Mouse (Mus musculus) heart, embryonic 14.5 days (tissue): ENCODE data around the gene Ap2a2. TPM values are rescaled to one million over a fixed set of nuclear protein-coding genes. Genes with fewer than 3 reads are reported as not detected.

ENCODE experiments used
- ATAC-seq: fragments of 200-750 bp; cut with Nextera tagmentation; 2 replicates; pipeline ENCODE4 v1.8.0; 2017; ENCODE audit warnings: low read depth, moderate TSS enrichment; ENCODE audit not compliant: insufficient number of reproducible peaks, insufficient read depth, low FRiP score
- H3K27ac ChIP-seq, 2 experiments: fragments of 200-500 bp in 1 of 2; fragments of 300-500 bp in 1 of 2; sonication (generic) in 1 of 2; replicated peaks in 1 of 2; 2 replicates each; pipeline ENCODE4 v1.5.1; 2012 to 2014; ENCODE audit warnings: low read depth in 2 of 2, low read length in 2 of 2, control low read depth in 1 of 2, mild to moderate bottlenecking in 1 of 2, mixed read lengths in 1 of 2; ENCODE audit not compliant: control insufficient read depth in 1 of 2, insufficient read depth in 1 of 2
- H3K27me3 ChIP-seq: fragments of 300-500 bp; sonication (generic); 2 replicates; pipeline ENCODE4 v1.6.1; 2014; ENCODE audit warnings: mild to moderate bottlenecking, low read length, control low read depth; ENCODE audit not compliant: control insufficient read depth, insufficient read depth
- H3K36me3 ChIP-seq: fragments of 300-500 bp; sonication (generic); 2 replicates; pipeline ENCODE4 v1.6.1; 2014; ENCODE audit warnings: mild to moderate bottlenecking, control low read depth, low read length, mixed read lengths; ENCODE audit not compliant: control insufficient read depth, insufficient read depth
- H3K4me1 ChIP-seq, 2 experiments: fragments of 200-500 bp in 1 of 2; fragments of 300-500 bp in 1 of 2; sonication (generic) in 1 of 2; 2 replicates each; pipeline ENCODE4 v1.6.1; 2012 to 2014; ENCODE audit warnings: low read length in 2 of 2, control low read depth in 1 of 2, mixed read lengths in 1 of 2; ENCODE audit not compliant: control insufficient read depth in 2 of 2, insufficient read depth in 2 of 2
- H3K4me2 ChIP-seq: fragments of 300-500 bp; sonication (generic); 2 replicates; pipeline ENCODE4 v1.6.1; 2014; ENCODE audit warnings: mild to moderate bottlenecking, low read length
- H3K4me3 ChIP-seq, 2 experiments: fragments of 200-500 bp in 1 of 2; fragments of 300-500 bp in 1 of 2; sonication (generic) in 1 of 2; 2 replicates each; pipeline ENCODE4 v1.5.1; 2012 to 2014; ENCODE audit warnings: low read length in 2 of 2, mild to moderate bottlenecking in 2 of 2, control low read depth in 1 of 2, low read depth in 1 of 2, moderate library complexity in 1 of 2; ENCODE audit not compliant: control insufficient read depth in 1 of 2, insufficient read depth in 1 of 2
- H3K9ac ChIP-seq: fragments of 300-500 bp; sonication (generic); 2 replicates; pipeline ENCODE4 v1.6.1; 2014; ENCODE audit warnings: mild to moderate bottlenecking, low read length
- H3K9me3 ChIP-seq: fragments of 300-500 bp; sonication (generic); 2 replicates; pipeline ENCODE4 v1.6.1; 2016; ENCODE audit warnings: low read length, control low read depth; ENCODE audit not compliant: control insufficient read depth
- WGBS: fragments of 180-500 bp; shearing (Covaris S2); extraction: QIAGEN DNeasy Blood & Tissue Kit; methylation state at CpG from one replicate; pipeline ENCODE4 v1.1.7; 2014; 5-methylcytosine and 5-hydroxymethylcytosine counted together
- polyA plus RNA-seq: library from polyadenylated mRNA; unstranded; fragments of >200 nt; fragmentation: Nextera tagmentation; extraction: Ambion mirVana; gene quantifications from 2 replicates; pipeline ENCODE4 v1.2.1, GENCODE M21; 2014

Gene Ap2a2
- polyA plus RNA-seq: 48.1 and 49.9 TPM in 2 replicates

DNA sequence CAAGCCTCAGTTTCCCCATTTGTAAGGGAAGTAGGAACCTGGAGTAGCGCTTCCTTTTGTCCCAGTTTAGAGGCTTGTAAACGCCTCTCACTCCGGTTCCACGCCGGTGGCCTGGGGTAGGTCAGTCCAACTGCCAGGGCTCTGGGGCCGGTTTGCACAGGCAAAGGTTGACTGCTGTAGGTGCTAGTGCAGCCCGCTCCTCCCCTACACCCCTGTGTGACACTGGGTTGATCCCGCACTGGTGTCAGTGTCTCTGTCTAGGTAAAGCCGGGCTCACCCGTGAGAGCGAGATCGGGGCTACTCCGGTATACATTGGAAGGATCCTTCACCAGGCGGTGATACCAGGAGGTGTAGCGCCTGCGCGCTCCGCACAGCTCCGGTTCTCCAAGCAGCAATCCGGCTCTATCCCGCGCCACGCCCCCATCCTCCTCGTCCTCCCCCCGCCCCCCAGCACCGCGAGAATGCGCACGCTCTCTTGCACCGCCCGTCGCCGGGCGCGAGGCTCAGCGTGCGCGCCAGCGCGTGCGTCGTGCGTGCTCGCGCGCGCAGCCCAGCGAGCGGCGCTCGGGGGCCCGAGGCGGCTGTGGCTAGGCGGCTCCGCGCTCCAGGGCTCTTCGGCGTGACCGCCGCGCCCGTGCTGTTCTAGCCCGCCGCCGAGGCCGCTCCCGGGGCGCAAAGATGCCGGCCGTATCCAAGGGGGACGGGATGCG is at the start of gene Ap2a2:
Gene Ap2a2 (plus strand): TSS at position 492 of the 710 bp plus-strand sequence.
- H3K4me3 ChIP-seq: peak within 1 kb of the TSS; percentile 75 to 83
- ATAC-seq: peak; percentile 94
- peak within 1 kb of the TSS; percentile 75 for H3K4me2 ChIP-seq
- 0 out of 2 replicates have a peak, but pooled peaks cover 6% of the 10 kb centered on the region for H3K36me3 ChIP-seq
- WGBS: under 1% methylated on average over 67 of the region's 72 CpGs
- peaks cover 16 to 22% of the 10 kb centered on the region in 2 experiments for H3K4me1 ChIP-seq
- H3K27me3 ChIP-seq: no peaks in the 10 kb centered on the region
- peak within 1 kb of the TSS; percentile 93 for H3K9ac ChIP-seq
- peak within 1 kb of the TSS; percentile 70 to 76 for H3K27ac ChIP-seq
- no peaks in the 10 kb centered on the region for H3K9me3 ChIP-seq

DNA sequence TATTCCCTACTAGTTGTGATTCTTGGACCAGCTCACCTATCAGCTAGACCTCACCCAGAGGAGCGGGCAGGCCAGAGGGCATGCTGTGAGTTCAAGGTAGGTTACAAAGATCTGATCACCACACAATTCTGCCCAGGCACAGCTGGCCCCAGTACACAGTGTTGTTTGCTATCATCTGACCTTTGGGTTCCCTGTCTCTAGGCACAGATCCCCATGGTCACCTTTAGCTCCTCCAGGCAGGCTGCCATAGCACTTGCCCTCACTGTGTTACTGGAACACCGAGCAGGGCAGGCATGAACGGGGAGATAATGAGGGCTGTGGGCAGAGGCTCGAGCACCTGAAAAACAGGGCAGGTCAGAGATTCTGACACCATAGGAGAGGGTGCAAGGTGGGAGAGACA is 44.3 kb upstream of the Ap2a2 start:
- Histone ChIP-seq H3K36me3 (peaks cover 17% of the 10 kb centered on the region), H3K4me2 (no peak overlapping the region), H3K9me3 (no peaks in the 10 kb centered on the region), H3K9ac (no peak overlapping the region), H3K27ac (no peak overlapping the region), H3K4me3 (no peak overlapping the region), H3K27me3 (no peaks in the 10 kb centered on the region), H3K4me1 (peaks cover 13 to 21% of the 10 kb centered on the region in 2 experiments)
- 75% methylated on average over 4 of the region's 4 CpGs for WGBS
- no peak for ATAC-seq

DNA sequence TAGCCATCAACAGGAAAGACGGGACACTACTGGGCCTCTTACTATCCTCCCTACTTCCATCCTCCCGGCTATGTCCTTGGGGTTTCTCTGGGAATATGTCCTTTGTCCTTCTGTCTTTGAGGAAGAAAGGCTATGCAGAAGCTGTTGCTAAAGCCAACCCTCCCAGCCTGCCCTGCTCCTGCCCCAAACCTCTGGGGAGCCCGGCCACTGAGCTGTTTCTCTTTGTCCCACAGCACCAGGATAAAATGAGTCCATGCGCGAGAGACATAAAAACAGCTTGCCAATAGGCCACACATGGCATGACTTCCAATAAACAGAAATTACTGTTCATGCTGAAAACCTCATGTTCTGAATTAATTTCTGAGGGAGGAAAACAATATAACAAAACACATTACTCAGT is 43.7 kb upstream of the Ap2a2 start:
- WGBS: 88% methylated on average over 5 of the region's 5 CpGs
- no peak overlapping the region for H3K4me3 ChIP-seq
- peaks cover 17% of the 10 kb centered on the region for H3K36me3 ChIP-seq
- peak overlapping the region in 1 of 2 experiments; percentile 71; a peak in 1 of 4 replicates for H3K27ac ChIP-seq
- no peak overlapping the region for H3K9ac ChIP-seq
- ATAC-seq: no peak
- H3K27me3 ChIP-seq: no peaks in the 10 kb centered on the region
- H3K4me1 ChIP-seq: peaks cover 13 to 21% of the 10 kb centered on the region in 2 experiments
- H3K4me2 ChIP-seq: no peak overlapping the region
- no peaks in the 10 kb centered on the region for H3K9me3 ChIP-seq

DNA sequence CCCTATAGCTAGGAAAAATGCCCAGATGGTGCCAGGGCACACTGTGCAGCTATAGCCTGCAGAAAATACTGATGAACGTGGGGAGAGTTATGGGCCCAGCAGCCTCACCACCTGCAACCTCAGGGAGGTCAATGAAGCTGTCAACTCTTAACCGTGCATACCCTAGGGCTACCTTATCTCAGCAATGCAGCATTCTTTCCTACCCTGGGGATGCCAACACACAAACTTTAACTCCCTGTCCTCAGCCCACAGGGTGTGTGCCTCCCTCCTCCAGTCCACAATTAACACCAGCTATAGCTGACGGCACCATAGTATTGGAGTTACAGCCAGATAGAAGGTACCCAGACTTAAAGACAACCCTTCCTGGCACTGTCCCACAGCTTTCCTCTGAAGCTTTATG is 43.0 kb upstream of the Ap2a2 start:
- Histone ChIP-seq H3K9me3 (no peaks in the 10 kb centered on the region), H3K27me3 (no peaks in the 10 kb centered on the region), H3K27ac (peak overlapping the region; percentile 66 to 71), H3K4me2 (no peak overlapping the region), H3K4me3 (no peak overlapping the region), H3K4me1 (peaks cover 13 to 21% of the 10 kb centered on the region in 2 experiments), H3K9ac (no peak overlapping the region), H3K36me3 (peaks cover 11% of the 10 kb centered on the region)
- peak; percentile 65; the same call in 1 of the 2 replicates for ATAC-seq
- 28% methylated on average over 3 of the region's 3 CpGs for WGBS

DNA sequence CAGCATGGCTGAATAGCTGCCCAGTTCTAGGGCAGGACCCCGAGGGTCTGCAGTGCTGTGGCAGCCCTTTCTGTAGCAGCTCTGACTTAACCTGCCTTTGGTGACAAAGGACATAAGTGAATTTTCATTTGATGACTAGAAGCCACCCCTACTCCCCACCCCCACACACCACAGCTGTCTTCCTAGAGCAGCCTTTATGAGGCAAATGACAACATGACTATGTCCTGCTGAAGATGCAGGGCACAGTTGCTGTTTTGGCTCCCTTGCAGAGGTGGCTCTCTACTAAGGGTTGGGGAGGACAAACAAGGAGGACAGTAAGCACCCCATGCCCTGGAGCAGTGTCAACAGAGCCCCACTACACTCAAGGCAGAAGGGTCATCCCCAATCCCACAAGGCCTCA is 42.2 kb upstream of the Ap2a2 start:
- peaks cover 13 to 21% of the 10 kb centered on the region in 2 experiments for H3K4me1 ChIP-seq
- no peaks in the 10 kb centered on the region for H3K27me3 ChIP-seq
- no peak overlapping the region for H3K9ac ChIP-seq
- H3K9me3 ChIP-seq: no peaks in the 10 kb centered on the region
- 56% methylated on average over 1 of the region's 1 CpGs for WGBS
- no peak for ATAC-seq
- peaks cover 11% of the 10 kb centered on the region for H3K36me3 ChIP-seq
- H3K4me2 ChIP-seq: no peak overlapping the region
- peak overlapping the region in 1 of 2 experiments; percentile 71; a peak in 2 of 4 replicates for H3K27ac ChIP-seq
- no peak overlapping the region for H3K4me3 ChIP-seq

DNA sequence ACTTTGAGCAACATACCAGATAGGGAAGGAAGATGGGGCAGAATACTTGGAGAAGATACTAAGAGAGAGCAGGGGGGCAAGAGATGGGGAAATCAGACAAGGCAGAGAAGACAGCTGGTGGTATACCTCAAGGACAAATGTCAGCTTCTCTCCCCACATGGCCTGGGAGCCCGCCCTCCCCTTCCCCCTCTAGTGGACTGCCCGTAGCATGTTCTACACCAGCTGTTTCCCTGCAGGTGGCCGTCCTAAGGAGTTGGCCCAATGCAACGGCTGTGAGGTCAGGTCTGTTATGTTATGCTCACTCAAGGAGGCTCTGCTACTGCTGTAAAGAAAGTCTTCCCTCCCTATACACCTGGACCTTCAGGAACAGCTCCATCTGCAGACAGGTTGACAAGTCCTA is 39.0 kb upstream of the Ap2a2 start:
- no peak for ATAC-seq
- 51% methylated on average over 4 of the region's 4 CpGs for WGBS
- Histone ChIP-seq H3K9me3 (no peaks in the 10 kb centered on the region), H3K9ac (no peak overlapping the region), H3K27ac (no peak overlapping the region), H3K27me3 (no peaks in the 10 kb centered on the region), H3K36me3 (peaks cover 24% of the 10 kb centered on the region), H3K4me1 (peaks cover 13 to 21% of the 10 kb centered on the region in 2 experiments), H3K4me2 (no peak overlapping the region), H3K4me3 (no peak overlapping the region)

DNA sequence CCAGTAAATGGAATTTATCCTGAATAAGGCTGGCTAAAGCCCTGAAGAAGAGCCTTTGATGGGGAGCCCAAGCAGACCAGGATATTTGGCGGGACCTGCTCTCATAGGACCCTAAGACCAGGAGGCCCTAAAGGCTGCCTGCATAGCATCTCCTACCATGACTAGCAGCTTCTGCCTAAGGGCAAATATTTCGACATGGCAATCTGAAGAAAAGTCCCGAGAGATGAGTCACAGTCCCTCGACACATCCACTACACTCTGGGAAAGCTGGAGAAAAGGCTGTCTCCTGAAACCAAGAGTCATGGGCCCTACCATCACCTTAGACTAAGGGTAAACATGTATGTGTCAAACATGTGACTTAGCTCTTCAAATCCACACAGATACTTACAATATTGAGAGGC is 37.7 kb upstream of the Ap2a2 start:
- no peaks in the 10 kb centered on the region for H3K9me3 ChIP-seq
- H3K9ac ChIP-seq: no peak overlapping the region
- no peaks in the 10 kb centered on the region for H3K27me3 ChIP-seq
- 82% methylated on average over 4 of the region's 4 CpGs for WGBS
- H3K27ac ChIP-seq: no peak overlapping the region
- peaks cover 37% of the 10 kb centered on the region for H3K36me3 ChIP-seq
- H3K4me2 ChIP-seq: no peak overlapping the region
- peaks cover 5 to 8% of the 10 kb centered on the region in 2 experiments for H3K4me1 ChIP-seq
- no peak for ATAC-seq
- no peak overlapping the region for H3K4me3 ChIP-seq
